Mouse (Mus musculus): ENCODE measurements at regions not wholly inside any gene's neighbourhood (a gene's known extent, or its start where the extent isn't known, plus 50 kb on each side); places are given as distances from the start of the nearest gene placed in this dataset.

DNA sequence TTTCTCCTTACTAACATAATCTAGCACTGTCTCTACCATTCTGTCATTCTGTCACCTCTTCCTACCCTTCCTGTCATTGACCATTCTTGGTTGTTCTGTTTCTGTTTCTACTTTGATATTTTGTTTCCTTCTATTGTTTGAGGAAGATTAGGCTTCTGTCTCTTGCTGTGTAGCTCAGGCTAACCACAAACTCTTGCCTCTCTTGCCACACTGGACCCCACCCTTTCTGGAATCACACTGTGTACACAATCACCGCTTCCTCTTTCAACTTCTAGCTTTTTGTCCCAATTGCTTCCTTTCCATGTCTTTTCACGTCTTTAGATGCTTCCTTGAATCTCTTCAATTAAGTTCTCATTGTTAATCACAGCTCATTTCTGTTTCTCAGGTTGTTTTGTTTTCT, 104.2 kb upstream of the Pabpc6 start:
- TF ChIP-seq CTCF (IDR thresholded peaks at IDR 0.05): no peak
- DNase-seq: no peak
- H3K4me3 ChIP-seq: no peak overlapping the region
- intact Hi-C loops (cut with DNase I): no loop called here
- peak overlapping the region; percentile 36; the same call in 1 of the 2 replicates for H3K27ac ChIP-seq

DNA sequence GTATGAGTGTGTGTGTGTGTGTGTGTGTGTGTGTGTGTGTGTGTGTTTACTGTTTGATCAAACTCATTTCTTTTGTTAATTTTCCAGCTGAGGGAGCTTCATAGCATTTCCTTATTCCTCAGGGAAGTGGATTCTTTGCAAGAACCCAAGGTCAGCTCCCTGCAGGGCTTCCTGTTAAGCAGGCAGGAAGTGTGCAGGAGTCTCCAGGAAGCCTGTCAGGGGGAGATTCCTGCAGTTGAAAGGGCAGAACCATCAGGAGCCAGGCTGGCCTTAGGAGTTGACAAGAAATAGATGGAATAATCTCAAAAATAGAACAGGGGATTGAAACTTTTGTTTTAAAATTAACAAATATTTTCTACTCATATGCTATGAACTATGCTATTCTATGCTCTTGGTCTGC, 98.8 kb upstream of the Pabpc6 start:
- no peak for DNase-seq
- TF ChIP-seq CTCF (IDR thresholded peaks at IDR 0.05): no peak
- intact Hi-C loops (cut with DNase I): loop anchor here (10.0 kb wide), 1 partner anchor 267 kb away; no protein-coding TSS in a partner anchor
- no peak overlapping the region for H3K4me3 ChIP-seq
- peak overlapping the region; percentile 73 for H3K27ac ChIP-seq

DNA sequence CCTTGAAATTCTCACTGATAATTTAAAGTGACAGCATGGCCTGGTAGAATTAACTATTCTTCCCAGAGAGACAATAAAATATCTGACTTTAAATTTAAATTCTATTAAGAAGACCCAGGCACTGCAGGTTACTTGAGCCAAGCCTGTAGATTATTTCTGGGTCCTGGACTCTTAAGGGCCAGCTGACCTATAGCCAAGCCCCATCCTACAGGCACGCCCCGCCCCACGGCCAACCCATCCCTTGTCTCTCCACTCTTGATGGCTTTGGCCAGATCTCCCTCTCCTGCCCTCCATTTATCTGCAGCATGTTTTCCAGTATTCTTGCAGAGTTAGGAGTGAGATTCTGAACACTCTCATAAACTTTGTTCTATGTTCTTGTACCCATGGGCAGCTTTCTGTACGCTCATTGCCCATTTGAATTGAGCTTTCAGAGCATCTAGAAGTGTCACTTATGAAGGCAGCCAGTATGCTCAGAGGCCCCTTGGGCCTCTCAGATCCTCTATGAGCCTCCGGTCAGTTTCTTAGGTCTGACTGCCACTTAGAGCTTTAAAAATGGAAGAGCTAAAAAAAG, 96.2 kb upstream of the Pabpc6 start:
- TF ChIP-seq CTCF (IDR thresholded peaks at IDR 0.05): no peak
- intact Hi-C loops (cut with DNase I): loop anchor here (2.0 to 10.0 kb wide), 2 partner anchors 127 to 269 kb away; no protein-coding TSS in a partner anchor
- no peak overlapping the region; the same call in 1 of the 2 replicates for H3K4me3 ChIP-seq

DNA sequence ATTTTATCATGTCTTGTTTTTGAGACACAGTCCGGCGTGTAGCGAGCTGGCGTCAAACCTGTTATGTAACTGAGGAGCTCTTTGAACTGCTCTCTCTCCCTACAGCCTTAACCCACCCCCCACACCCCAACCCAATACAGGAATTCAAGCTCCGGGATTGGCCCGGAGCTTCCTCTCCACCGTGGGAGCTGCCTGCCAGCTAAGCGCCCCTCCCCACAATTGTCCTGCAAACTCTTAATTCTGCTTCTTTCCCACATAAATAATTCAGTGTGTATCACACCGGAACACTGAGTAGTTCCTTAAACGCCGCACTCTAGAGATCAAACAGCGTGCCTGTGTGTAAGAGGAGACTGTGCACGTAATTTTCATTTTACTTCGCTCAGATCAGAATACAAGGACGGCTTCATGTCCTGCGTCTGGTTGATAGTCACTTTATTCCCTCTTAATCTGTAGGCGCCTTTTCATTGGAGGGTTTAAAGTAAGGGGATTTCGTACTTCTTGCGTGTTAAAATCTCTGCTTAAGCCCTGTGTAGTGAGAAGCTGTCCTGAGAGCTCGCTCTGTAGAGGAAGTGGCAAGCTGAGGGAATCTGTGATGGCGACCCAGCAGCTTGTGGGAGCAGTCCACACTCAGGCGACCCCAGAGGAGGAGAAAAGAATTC, 95.3 kb upstream of the Pabpc6 start:
- peak; percentile 28 for DNase-seq

More for the DNA sequence above, 96.2 kb upstream of the Pabpc6 start:
- DNase-seq: no peak
- H3K27ac ChIP-seq: peak overlapping the region; percentile 89

DNA sequence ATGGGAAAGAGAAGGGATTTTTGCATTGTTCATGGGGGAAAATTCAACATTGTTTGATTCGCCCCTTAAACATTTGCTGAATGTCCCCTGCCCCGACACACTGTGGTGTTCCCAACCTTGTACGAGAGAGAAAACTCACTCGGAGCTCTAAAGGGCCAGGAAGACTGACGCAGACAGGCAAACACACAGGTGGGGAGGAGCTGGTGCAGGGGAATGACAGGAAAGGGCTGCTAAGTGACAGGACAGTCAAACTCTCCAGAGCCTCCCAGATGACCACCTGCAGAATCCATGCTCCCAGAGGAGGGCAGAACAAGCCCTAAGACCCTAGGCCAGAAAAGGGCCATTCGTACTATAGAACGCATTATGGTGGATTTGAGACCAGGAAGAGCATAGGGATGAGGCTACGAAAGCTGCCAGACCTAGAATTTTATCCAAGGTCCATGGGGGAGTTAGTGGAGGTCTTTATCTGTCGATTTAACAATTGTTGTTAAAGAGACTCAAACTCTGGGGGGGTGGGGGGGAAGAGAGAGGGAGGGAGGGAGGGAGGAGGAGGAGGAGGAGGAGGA, 94.6 kb upstream of the Pabpc6 start:
- intact Hi-C loops (cut with DNase I): loop anchor here (2.0 to 10.0 kb wide), 2 partner anchors 129 to 271 kb away; no protein-coding TSS in a partner anchor
- TF ChIP-seq CTCF (IDR thresholded peaks at IDR 0.05): no peak
- Histone ChIP-seq H3K4me3 (peak overlapping the region; percentile 71), H3K27ac (peak overlapping the region; percentile 76)
- no peak for DNase-seq

More for the DNA sequence above, 95.3 kb upstream of the Pabpc6 start:
- peak overlapping the region; percentile 89 for H3K27ac ChIP-seq
- intact Hi-C loops (cut with DNase I): loop anchor here (2.0 to 10.0 kb wide), 2 partner anchors 128 to 270 kb away; no protein-coding TSS in a partner anchor
- TF ChIP-seq CTCF (IDR thresholded peaks at IDR 0.05): no peak
- peak overlapping the region; percentile 71 for H3K4me3 ChIP-seq

DNA sequence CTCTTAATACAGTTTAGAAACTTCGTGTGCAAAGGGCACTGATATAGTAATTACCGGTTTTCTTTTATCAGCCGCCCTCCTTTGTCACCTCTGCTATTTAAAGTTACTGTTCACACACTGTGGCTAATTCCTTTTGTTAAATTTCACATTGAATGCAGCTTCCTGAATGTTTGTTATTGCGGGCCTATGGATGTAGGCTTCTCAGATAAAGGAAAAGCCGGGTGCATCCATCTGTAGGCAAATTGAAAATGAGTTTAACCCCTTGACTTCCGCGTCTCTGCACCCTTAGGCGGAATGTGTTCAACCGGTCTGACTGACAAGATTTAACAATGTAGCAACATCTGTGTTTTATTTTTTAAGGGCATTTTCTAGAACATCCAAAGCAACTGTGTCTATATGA, 93.6 kb upstream of the Pabpc6 start:
- intact Hi-C loops (cut with DNase I): loop anchor here (10.0 kb wide), 1 partner anchor 272 kb away; no protein-coding TSS in a partner anchor
- no peak for TF ChIP-seq CTCF (IDR thresholded peaks at IDR 0.05)
- Histone ChIP-seq H3K27ac (peak overlapping the region; percentile 76; the same call in 1 of the 2 replicates), H3K4me3 (no peak overlapping the region)
- no peak for DNase-seq

DNA sequence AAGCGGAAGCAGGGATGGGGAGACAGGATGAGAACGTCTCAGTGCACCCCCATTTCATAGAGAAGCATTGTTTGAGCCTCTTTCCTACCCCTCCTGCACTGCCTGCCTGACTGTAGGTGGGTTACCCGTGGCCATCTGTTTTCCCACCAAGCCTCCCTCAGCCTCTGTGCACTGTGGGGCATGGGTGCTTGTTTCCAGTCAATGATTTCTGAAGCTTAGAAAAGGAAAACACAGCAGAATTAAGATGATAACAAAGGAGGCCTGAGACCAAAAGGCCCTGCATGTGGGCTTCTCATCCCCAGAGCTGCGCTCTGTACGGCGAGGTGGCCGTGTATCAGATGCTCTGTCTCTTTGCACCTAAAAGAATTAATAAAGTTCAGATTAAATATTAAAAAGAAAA, 92.9 kb upstream of the Pabpc6 start:
- intact Hi-C loops (cut with DNase I): loop anchor here (10.0 kb wide), 1 partner anchor 272 kb away; no protein-coding TSS in a partner anchor
- H3K27ac ChIP-seq: peak overlapping the region; percentile 17; the same call in 1 of the 2 replicates
- no peak for DNase-seq
- TF ChIP-seq CTCF (IDR thresholded peaks at IDR 0.05): no peak
- no peak overlapping the region for H3K4me3 ChIP-seq

DNA sequence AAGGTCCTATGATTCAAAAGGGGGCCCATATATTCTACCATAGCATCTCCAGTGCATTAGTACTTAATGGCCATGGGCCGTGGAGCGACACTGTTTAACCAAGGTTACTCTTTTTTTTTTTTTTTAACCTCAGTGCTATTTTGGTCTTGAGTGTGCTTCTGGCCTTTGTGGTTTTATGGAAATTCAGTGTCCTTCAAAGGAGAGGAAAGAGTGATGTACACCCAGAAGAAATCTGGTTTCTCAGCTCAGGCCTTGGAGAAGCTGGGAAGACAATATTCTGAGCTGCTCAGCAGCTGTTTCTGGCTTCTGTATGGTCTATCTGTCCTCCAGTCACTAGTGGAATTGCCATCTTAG, 91.2 kb upstream of the Pabpc6 start:
- Histone ChIP-seq H3K27ac (peak overlapping the region; percentile 86), H3K4me3 (no peak overlapping the region)
- intact Hi-C loops (cut with DNase I): loop anchor here (10.0 kb wide), 1 partner anchor 274 kb away; no protein-coding TSS in a partner anchor
- TF ChIP-seq CTCF (IDR thresholded peaks at IDR 0.05): no peak
- no peak for DNase-seq

DNA sequence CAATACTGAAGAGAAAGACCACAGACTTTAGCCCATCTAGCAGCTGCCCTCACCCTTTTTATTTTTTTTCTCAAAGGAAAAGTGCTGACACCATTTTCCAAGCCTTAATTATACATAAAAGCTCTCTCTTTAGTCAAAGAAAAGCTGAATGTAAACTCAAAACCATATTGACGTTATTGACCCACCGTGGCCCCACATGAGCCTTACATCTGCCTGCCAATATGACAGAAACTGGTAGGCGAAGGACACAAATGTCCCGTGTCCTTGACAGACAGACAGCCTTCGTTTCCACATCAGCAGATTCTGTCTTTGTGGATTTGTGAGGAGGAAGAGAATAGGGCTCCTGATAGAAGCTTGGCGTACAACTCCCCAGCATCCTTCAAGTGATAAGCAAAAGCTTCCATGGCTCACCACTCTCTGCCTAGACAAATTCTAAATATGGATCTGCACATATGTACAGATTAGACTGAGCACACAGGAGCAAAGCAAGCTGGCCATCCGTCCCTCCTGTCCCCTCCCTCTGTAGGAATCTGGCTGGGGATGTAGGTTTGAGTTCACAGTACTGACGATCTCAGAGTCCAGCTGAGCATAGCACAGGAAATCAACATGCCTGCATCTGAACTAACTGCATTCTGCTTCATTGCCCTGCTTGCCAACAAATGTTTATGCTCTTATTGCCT, 90.6 kb upstream of the Pabpc6 start:
- Histone ChIP-seq H3K27ac (peak overlapping the region; percentile 86), H3K4me3 (no peak overlapping the region)
- DNase-seq: no peak
- intact Hi-C loops (cut with DNase I): loop anchor here (10.0 kb wide), 1 partner anchor 275 kb away; no protein-coding TSS in a partner anchor
- TF ChIP-seq CTCF (IDR thresholded peaks at IDR 0.05): no peak

DNA sequence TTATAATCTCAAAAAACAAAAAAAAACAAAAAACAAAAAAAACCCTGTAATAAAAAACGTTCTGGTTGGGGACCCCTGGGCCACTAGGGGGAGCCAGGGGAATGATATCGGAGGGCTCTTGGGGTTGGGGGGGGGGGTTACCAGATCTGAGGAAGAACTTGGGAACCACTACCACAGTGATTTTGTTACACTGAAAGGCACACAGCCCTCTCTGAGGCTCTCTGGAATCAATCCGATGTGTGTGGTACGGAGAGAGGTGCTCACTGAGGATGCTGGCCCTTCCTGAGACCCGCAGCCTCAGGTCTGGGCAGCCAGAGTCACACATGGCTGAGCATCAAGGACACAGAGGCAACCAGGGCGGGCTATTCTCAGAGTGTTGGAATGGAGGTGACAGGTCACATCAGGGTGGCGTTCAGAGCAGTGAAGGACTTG, 89.9 kb upstream of the Pabpc6 start:
- TF ChIP-seq CTCF (IDR thresholded peaks at IDR 0.05): peak; percentile 67
- Histone ChIP-seq H3K27ac (peak overlapping the region; percentile 86), H3K4me3 (peak overlapping the region; percentile 24; the same call in 1 of the 2 replicates)
- intact Hi-C loops (cut with DNase I): loop anchor here (2.0 to 10.0 kb wide), 5 partner anchors 135 to 1308 kb away; no protein-coding TSS in a partner anchor
- DNase-seq: peak; percentile 55

DNA sequence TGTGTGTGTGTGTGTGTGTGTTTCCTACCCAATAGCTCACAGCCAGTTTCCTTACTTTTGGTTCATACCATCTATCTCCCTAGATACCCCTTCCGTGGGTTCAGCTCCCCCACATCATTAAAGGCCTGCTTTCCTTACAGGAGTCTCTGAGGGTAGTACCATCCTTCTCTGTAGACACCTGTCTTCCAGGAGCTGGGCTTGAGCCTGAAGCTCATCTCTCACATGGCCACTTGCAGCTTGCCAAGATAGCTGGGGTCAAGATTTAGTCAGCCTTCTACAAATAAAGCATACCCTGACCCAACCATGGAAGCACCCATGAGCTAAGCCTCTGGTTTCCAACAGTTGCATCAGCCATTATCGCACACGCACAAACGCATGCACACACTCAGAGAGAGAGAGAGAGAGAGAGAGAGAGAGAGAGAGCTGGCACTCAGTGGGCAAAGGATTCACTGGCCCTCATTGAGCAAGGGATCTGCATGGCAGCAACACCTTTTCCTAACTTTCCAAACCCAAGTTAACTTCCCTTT, 88.3 kb upstream of the Pabpc6 start:
- Histone ChIP-seq H3K27ac (peak overlapping the region; percentile 86), H3K4me3 (no peak overlapping the region)
- peak; percentile 38 for DNase-seq
- intact Hi-C loops (cut with DNase I): loop anchor here (2.0 to 10.0 kb wide), 6 partner anchors 137 to 1310 kb away; no protein-coding TSS in a partner anchor
- TF ChIP-seq CTCF (IDR thresholded peaks at IDR 0.05): no peak

DNA sequence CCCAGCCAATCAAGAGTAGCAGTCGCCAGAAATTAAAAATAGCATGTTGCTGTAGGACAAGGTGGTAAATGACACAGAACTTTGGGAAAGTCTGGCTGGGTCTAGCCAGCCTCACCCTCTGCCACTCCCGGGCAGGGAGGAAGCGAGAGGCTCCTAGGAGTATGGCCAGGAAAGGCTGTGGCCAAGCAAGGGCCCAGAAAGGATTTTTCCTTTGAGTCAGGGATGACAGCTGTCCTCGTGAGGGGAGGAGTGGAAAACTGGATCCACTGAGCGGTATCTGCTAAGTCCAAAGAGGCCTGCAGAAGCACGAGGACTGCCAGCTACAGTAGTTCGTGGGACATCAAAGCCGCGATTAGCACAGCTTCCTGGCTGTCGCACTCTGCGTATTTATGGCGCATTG, 87.2 kb upstream of the Pabpc6 start:
- Histone ChIP-seq H3K4me3 (peak overlapping the region; percentile 55), H3K27ac (peak overlapping the region; percentile 86)
- intact Hi-C loops (cut with DNase I): loop anchor here (1.0 to 10.0 kb wide), 6 partner anchors 338 to 1311 kb away; no protein-coding TSS in a partner anchor
- TF ChIP-seq CTCF (IDR thresholded peaks at IDR 0.05): no peak
- peak; percentile 78 for DNase-seq

Data from gastrocnemius, adult 2 months (tissue).